Mouse (Mus musculus): ENCODE data around the gene Rpl36a-ps1. TPM values are rescaled to one million over a fixed set of nuclear protein-coding genes. Genes with fewer than 3 reads are reported as not detected.

Rpl36a-ps1 gene
- polyA plus RNA-seq, 1 experiment from 2014 or later: 3.4 TPM

DNA sequence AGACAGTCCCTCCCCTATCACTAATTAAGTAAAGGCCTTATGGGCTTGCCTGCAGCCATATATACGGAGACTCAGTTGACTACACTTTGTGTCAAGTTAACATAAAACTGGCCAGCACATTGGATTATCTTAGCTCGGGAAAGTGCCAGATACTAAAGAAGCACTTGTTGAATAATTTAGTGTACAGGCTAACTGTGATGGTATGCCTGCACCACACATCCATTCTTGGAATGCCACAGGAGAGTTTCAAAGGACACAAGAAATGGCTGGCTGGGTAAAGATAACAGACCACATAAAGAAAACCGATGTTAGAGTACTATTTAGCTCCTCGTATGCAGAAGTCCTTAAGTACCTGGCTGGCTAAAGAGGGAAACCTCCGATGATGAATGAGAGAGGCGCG, 24.6 kb upstream of the Rpl36a-ps1 start:
- H3K4me3 ChIP-seq: no peak overlapping the region
- 56% methylated on average over 7 of the region's 7 CpGs for WGBS (ENCODE audit: insufficient replicate concordance)
- H3K27me3 ChIP-seq (replicated peaks): no peaks in the 10 kb centered on the region
- H3K36me3 ChIP-seq: no peaks in the 10 kb centered on the region
- H3K4me1 ChIP-seq: no peaks in the 10 kb centered on the region
- H3K9ac ChIP-seq: no peak overlapping the region
- H3K4me2 ChIP-seq: no peak overlapping the region
- no peak for ATAC-seq
- H3K27ac ChIP-seq: no peak overlapping the region
- no peaks in the 10 kb centered on the region for H3K9me3 ChIP-seq (replicated peaks)

DNA sequence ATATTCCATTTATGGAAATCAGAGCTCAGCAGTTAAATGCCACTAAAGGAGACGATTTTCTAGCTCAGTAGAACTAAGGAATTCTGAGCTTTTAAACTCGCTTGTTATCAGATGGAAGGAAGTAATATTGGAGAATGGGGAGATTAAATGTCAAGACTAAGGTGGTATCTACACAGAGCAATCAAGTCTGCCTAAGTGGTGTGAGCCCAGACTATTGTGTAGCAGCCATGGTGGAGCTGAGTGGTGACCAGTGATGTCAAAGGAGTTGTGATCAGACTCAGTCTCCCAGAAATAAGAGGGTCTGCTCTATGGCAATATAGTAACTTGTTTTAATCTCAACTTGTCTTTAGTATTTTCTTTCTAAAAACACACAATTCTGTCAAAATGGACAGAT, 16.8 kb upstream of the Rpl36a-ps1 start:
- no peak overlapping the region for H3K27ac ChIP-seq
- H3K36me3 ChIP-seq: no peaks in the 10 kb centered on the region
- H3K27me3 ChIP-seq (replicated peaks): no peaks in the 10 kb centered on the region
- 16% methylated on average over 2 of the region's 2 CpGs for WGBS (ENCODE audit: insufficient replicate concordance)
- ATAC-seq: no peak
- H3K4me2 ChIP-seq: no peak overlapping the region
- no peak overlapping the region for H3K4me3 ChIP-seq
- H3K9ac ChIP-seq: no peak overlapping the region
- H3K9me3 ChIP-seq (replicated peaks): no peaks in the 10 kb centered on the region
- no peaks in the 10 kb centered on the region for H3K4me1 ChIP-seq

DNA sequence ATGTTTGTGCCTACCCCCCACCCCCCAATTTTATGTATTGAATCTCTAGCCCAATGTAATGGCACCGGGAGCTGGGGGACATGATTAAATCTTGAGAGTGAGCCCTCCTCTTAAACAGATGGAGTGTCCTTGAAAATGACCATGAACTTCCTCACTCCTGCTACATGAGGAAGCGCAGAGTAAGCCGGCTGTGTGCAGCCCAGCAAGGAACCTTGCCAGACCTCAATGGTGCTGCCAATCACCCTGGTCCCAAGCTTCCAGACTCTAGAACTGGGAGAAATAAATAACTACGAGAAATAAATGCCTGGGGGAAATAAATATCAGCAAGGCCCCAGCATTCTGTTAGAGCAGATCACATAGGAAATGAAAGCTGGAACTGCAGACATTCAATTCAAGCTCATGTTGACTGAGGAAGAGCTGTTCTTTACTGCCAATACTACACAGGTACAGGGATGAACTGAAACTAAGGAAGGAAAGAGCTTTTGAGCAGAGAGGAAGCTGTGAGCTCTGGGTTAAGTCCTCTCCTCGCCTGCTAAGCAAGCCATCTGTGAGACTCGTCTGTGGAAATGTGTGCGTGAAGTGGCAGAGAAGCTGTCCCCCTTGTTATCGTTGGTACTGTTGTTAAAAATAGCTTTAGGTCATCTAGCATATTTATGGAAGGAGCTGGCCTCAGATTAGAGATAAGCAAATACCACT, 16.3 kb upstream of the Rpl36a-ps1 start:
- Histone ChIP-seq H3K4me2 (no peak overlapping the region), H3K4me3 (no peak overlapping the region), H3K27ac (no peak overlapping the region), H3K4me1 (no peaks in the 10 kb centered on the region), H3K27me3 (replicated peaks) (no peaks in the 10 kb centered on the region), H3K9me3 (replicated peaks) (no peaks in the 10 kb centered on the region), H3K36me3 (no peaks in the 10 kb centered on the region), H3K9ac (no peak overlapping the region)
- 28% methylated on average over 8 of the region's 8 CpGs for WGBS (ENCODE audit: insufficient replicate concordance)
- no peak for ATAC-seq

GRCm38 (mm10) chr14:98992482-98992881, 1.6 kb downstream of the Rpl36a-ps1 start:
- no peak overlapping the region for H3K4me2 ChIP-seq
- H3K27me3 ChIP-seq (replicated peaks): no peaks in the 10 kb centered on the region
- 78% methylated on average over 2 of the region's 2 CpGs for WGBS (ENCODE audit: insufficient replicate concordance)
- H3K4me3 ChIP-seq: no peak overlapping the region
- no peak for ATAC-seq
- H3K9ac ChIP-seq: no peak overlapping the region
- no peak overlapping the region for H3K27ac ChIP-seq
- no peaks in the 10 kb centered on the region for H3K9me3 ChIP-seq (replicated peaks)
- H3K4me1 ChIP-seq: no peaks in the 10 kb centered on the region
- H3K36me3 ChIP-seq: no peaks in the 10 kb centered on the region

GRCm38 (mm10) chr14:98990636-98991035, 3.5 kb downstream of the Rpl36a-ps1 start:
- Histone ChIP-seq H3K4me1 (no peaks in the 10 kb centered on the region), H3K4me3 (no peak overlapping the region), H3K9me3 (replicated peaks) (no peaks in the 10 kb centered on the region), H3K27ac (no peak overlapping the region), H3K36me3 (no peaks in the 10 kb centered on the region), H3K9ac (no peak overlapping the region), H3K4me2 (no peak overlapping the region), H3K27me3 (replicated peaks) (no peaks in the 10 kb centered on the region)
- 64% methylated on average over 3 of the region's 3 CpGs for WGBS (ENCODE audit: insufficient replicate concordance)
- ATAC-seq: no peak

DNA sequence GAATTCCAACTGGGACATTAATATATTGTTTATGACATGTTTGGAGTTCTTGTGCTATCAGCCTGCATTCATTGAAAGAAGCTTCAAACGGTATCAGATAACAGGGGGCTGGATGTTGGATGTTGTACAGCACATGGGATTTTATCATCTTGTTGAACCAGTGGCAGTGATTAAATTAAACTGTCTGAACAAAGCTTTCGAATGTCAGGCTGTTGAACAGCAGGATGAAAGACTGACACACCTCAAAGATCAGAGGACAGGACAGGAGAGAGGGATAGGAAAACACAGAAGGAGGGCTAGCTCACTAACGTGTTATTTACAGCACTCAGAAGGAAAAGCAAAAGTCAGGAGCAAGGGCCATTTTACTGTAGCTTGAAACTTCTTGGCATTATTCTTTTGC, 4.3 kb downstream of the Rpl36a-ps1 start:
- H3K27me3 ChIP-seq (replicated peaks): no peaks in the 10 kb centered on the region
- H3K4me2 ChIP-seq: no peak overlapping the region
- no peaks in the 10 kb centered on the region for H3K9me3 ChIP-seq (replicated peaks)
- H3K36me3 ChIP-seq: no peaks in the 10 kb centered on the region
- 57% methylated on average over 3 of the region's 3 CpGs for WGBS (ENCODE audit: insufficient replicate concordance)
- no peaks in the 10 kb centered on the region for H3K4me1 ChIP-seq
- H3K27ac ChIP-seq: no peak overlapping the region
- ATAC-seq: no peak
- H3K9ac ChIP-seq: no peak overlapping the region
- no peak overlapping the region for H3K4me3 ChIP-seq

GRCm38 (mm10) chr14:98971921-98972320, 22.2 kb downstream of the Rpl36a-ps1 start:
- Histone ChIP-seq H3K4me2 (no peak overlapping the region), H3K27ac (no peak overlapping the region), H3K36me3 (no peaks in the 10 kb centered on the region), H3K9ac (no peak overlapping the region), H3K27me3 (replicated peaks) (no peaks in the 10 kb centered on the region), H3K9me3 (replicated peaks) (no peaks in the 10 kb centered on the region), H3K4me1 (no peaks in the 10 kb centered on the region), H3K4me3 (no peak overlapping the region)
- WGBS (ENCODE audit: insufficient replicate concordance): 42% methylated on average over 4 of the region's 4 CpGs
- ATAC-seq: no peak

GRCm38 (mm10) chr14:98958978-98959658, 35.0 kb downstream of the Rpl36a-ps1 start:
- Histone ChIP-seq H3K4me2 (no peak overlapping the region), H3K36me3 (no peaks in the 10 kb centered on the region), H3K4me3 (no peak overlapping the region), H3K27me3 (replicated peaks) (no peaks in the 10 kb centered on the region), H3K9me3 (replicated peaks) (no peaks in the 10 kb centered on the region), H3K27ac (no peak overlapping the region), H3K9ac (no peak overlapping the region), H3K4me1 (no peaks in the 10 kb centered on the region)
- 65% methylated on average over 17 of the region's 17 CpGs for WGBS (ENCODE audit: insufficient replicate concordance)
- ATAC-seq: no peak

DNA sequence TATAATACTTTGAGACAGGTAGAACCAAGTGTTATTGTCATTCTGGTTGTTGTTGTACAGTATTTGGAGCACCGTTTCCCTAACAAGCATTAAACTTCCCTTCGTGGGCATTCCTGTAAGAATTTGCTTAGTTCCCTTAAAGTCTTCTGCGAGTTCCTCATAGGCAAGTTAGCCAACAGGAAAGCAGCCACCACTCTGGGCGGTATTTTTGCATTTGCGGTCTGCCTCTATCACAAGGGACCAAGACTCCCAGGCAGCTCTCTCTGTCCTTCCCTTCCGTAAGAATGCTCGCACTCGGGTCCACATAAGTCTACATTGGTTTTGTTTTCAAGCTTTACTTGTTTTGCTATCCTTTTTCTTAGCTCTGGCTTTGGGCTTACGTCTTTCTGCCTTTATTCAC, 37.3 kb downstream of the Rpl36a-ps1 start:
- Histone ChIP-seq H3K4me1 (no peaks in the 10 kb centered on the region), H3K9me3 (replicated peaks) (no peaks in the 10 kb centered on the region), H3K36me3 (no peaks in the 10 kb centered on the region), H3K9ac (no peak overlapping the region), H3K27me3 (replicated peaks) (no peaks in the 10 kb centered on the region), H3K4me2 (peak overlapping the region; percentile 47), H3K4me3 (peak overlapping the region; percentile 17; the same call in 1 of the 2 replicates), H3K27ac (no peak overlapping the region)
- WGBS (ENCODE audit: insufficient replicate concordance): 56% methylated on average over 9 of the region's 9 CpGs
- ATAC-seq: no peak

DNA sequence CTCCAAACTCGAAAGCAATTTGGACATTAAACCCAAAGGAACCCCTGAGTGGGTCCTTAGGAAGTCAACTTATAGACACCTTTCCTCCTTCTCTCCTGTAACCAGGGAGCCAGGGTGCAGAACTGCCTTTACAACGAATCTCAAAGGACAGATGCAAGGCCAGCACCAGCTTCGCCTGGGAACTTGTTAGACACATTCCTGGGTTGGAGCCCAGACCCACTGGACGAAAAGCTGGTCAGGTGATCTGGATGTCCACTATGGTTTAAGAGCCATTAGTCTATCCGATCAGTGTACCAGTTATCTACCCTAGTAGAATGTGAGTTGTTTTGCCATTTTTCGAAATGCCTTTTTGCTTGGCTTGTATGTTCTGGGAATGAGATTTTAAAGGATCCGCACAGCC, 41.7 kb downstream of the Rpl36a-ps1 start:
- Histone ChIP-seq H3K4me1 (no peaks in the 10 kb centered on the region), H3K27me3 (replicated peaks) (no peaks in the 10 kb centered on the region), H3K36me3 (no peaks in the 10 kb centered on the region), H3K4me2 (no peak overlapping the region), H3K4me3 (no peak overlapping the region), H3K27ac (no peak overlapping the region), H3K9ac (no peak overlapping the region), H3K9me3 (replicated peaks) (no peaks in the 10 kb centered on the region)
- 71% methylated on average over 7 of the region's 7 CpGs for WGBS (ENCODE audit: insufficient replicate concordance)
- no peak for ATAC-seq

- Histone ChIP-seq H3K9me3 (replicated peaks) (no peaks in the 10 kb centered on the region), H3K36me3 (no peaks in the 10 kb centered on the region), H3K9ac (no peak overlapping the region), H3K4me3 (no peak overlapping the region), H3K4me1 (no peaks in the 10 kb centered on the region), H3K27me3 (replicated peaks) (no peaks in the 10 kb centered on the region), H3K4me2 (no peak overlapping the region), H3K27ac (no peak overlapping the region)
- WGBS (ENCODE audit: insufficient replicate concordance): 73% methylated on average over 4 of the region's 4 CpGs
- no peak for ATAC-seq
Measured at GRCm38 (mm10) chr14:98951626-98952290, 42.4 kb downstream of the Rpl36a-ps1 start.

Data from liver, embryonic 12.5 days (tissue).